In genomic region chr1:164972744-164973143, GRCm38 (mm10) we compare ENCODE assay signal across 27 mouse cellular contexts. TPM values are rescaled to one million over a fixed set of nuclear protein-coding genes. Genes with fewer than 3 reads are reported as not detected.
A peak's percentile ranks its signal among the peaks of the same experiment; 100 is the strongest.
DNase-seq lines count a peak whose midpoint lies in the region; ATAC-seq lines count a peak whose summit lies in the region.
"Had no signal": no experiment of that assay in that cellular context is flagged by ENCODE, and none has a peak within 500 bp of the region (broad histone marks: within the 10 kb centered on the region; RNA-seq: fewer than 3 reads in every experiment).

No protein-coding gene starts in this region.

- H3K4me1 ChIP-seq in intestine, embryonic 16.5 days (ENCODE audit: control insufficient read depth, insufficient read depth, low read length) = 0 out of 2 replicates have a peak, but pooled peaks cover 2% of the 10 kb centered on the region
- H3K4me1 ChIP-seq: embryonic facial prominence, embryonic 10.5 days; heart, embryonic 15.5 days; limb, embryonic 13.5 days; liver, embryonic 13.5 days; neural tube, embryonic 13.5 days had no signal

- DNase-seq in thymus, adult 18-20 months = peak; percentile 9 to 22
- DNase-seq in thymus, postnatal 4 days = no peak
- peak; percentile 18 to 26 for DNase-seq in thymus, postnatal 10 days (ENCODE audit: low spot score in 2 of 2)
- DNase-seq in lung, adult 18-20 months = no peak
- DNase-seq in cerebellum, postnatal 25 days = no peak
- DNase-seq in kidney, adult 18-20 months = no peak
- DNase-seq: adrenal gland, postnatal 36 days; cerebellum, adult 9-10 months; forebrain, postnatal 0 days; heart, postnatal 4 days; kidney, postnatal 4 days; liver, embryonic 13.5 days; lung, embryonic 14.5 days; lung, postnatal 36 days; midbrain, embryonic 14.5 days; right cerebral cortex, postnatal 4 days had no signal

- no peak overlapping the region for H3K9ac ChIP-seq in intestine, embryonic 16.5 days (ENCODE audit: low read depth, low read length)
- H3K9ac ChIP-seq: forebrain, postnatal 0 days; heart, embryonic 15.5 days; hindbrain, embryonic 14.5 days; limb, embryonic 13.5 days; liver, embryonic 13.5 days; lung, embryonic 14.5 days; neural tube, embryonic 13.5 days had no signal

- peak; percentile 86 for ATAC-seq in intestine, embryonic 16.5 days
- ATAC-seq: forebrain, postnatal 0 days had no signal

- H3K36me3 ChIP-seq in intestine, embryonic 16.5 days (ENCODE audit: control insufficient read depth, insufficient read depth, low read length) = no peaks in the 10 kb centered on the region
- H3K36me3 ChIP-seq: embryonic facial prominence, embryonic 10.5 days; heart, embryonic 15.5 days; limb, embryonic 13.5 days; liver, embryonic 13.5 days; neural tube, embryonic 13.5 days had no signal

- WGBS in intestine, embryonic 16.5 days = 57% methylated on average over 5 of the region's 5 CpGs

- no peaks in the 10 kb centered on the region for H3K9me3 ChIP-seq in intestine, embryonic 16.5 days (ENCODE audit: control insufficient read depth, low read length)
- H3K9me3 ChIP-seq: embryonic facial prominence, embryonic 10.5 days; heart, embryonic 15.5 days; limb, embryonic 13.5 days; liver, embryonic 13.5 days; neural tube, embryonic 13.5 days had no signal

- H3K4me2 ChIP-seq in intestine, embryonic 16.5 days (ENCODE audit: low read depth, low read length) = no peak overlapping the region
- H3K4me2 ChIP-seq: heart, embryonic 15.5 days; hindbrain, embryonic 14.5 days; limb, embryonic 13.5 days; liver, embryonic 13.5 days; lung, embryonic 14.5 days; neural tube, embryonic 13.5 days had no signal

- H3K27me3 ChIP-seq in intestine, embryonic 16.5 days (replicated peaks; ENCODE audit: control insufficient read depth, insufficient read depth, low read length) = no peaks in the 10 kb centered on the region
- H3K27me3 ChIP-seq: heart, embryonic 15.5 days; limb, embryonic 13.5 days; liver, embryonic 13.5 days; neural tube, embryonic 13.5 days had no signal

- no peak overlapping the region for H3K4me3 ChIP-seq in intestine, embryonic 16.5 days (ENCODE audit: low read length)
- H3K4me3 ChIP-seq: embryonic facial prominence, embryonic 10.5 days; heart, embryonic 15.5 days; limb, embryonic 13.5 days; liver, embryonic 13.5 days; megakaryocyte, embryonic 14.5 days; neural tube, embryonic 13.5 days had no signal

- H3K27ac ChIP-seq in intestine, embryonic 16.5 days (ENCODE audit: low read length) = no peak overlapping the region
- H3K27ac ChIP-seq: embryonic facial prominence, embryonic 10.5 days; heart, embryonic 15.5 days; hindbrain, embryonic 14.5 days; limb, embryonic 13.5 days; liver, embryonic 13.5 days; neural tube, embryonic 13.5 days had no signal

RNA-seq across cellular contexts. Expression of gene Xcl1, which starts 37.4 kb away (rescaled TPM):
- 0.46 and 1.1 TPM in 2 replicates for polyA plus RNA-seq in intestine, embryonic 16.5 days (2015; fragmentation: Nextera tagmentation; extraction: Ambion mirVana)
- polyA plus RNA-seq: cortical plate, adult 2 months; embryonic facial prominence, embryonic 10.5 days; forebrain, postnatal 0 days; hindbrain, embryonic 14.5 days; intestine, embryonic 14.5 days; kidney, embryonic 16.5 days; limb, embryonic 13.5 days; liver, embryonic 13.5 days; lung, embryonic 14.5 days; midbrain, embryonic 14.5 days; neural tube, embryonic 13.5 days; stomach, embryonic 16.5 days had no signal

Comparison
In these comparisons a context has a peak if more than half of its experiments do, and no peak if none do; other contexts are left out.
1. DNase-seq: peak in thymus, adult 18-20 months (2 of 2) and thymus, postnatal 10 days (2 of 2); none in thymus, postnatal 4 days (single experiment), lung, adult 18-20 months (0 of 2), cerebellum, postnatal 25 days (0 of 2) and kidney, adult 18-20 months (single experiment).